Comparison of ENCODE assay signal across 8 mouse cellular contexts in the genomic region with DNA sequence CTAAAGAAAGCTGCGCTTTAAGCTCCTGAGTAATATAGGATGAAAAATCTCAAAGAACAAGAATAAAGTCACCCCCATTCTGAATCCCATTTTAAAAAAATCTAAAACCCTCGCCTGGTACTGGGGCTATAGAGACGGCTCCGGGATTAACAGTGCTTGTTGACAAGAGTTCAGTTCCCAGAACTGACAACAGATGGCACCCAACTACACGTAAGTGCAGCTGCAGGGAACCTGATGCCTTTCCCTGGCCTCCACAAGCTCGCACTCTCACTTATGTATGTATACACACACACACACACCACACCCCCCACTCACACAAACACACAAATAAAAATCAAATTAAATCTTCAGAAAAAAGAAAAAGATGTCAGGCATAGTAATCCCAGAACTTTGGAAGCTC. TPM values are rescaled to one million over a fixed set of nuclear protein-coding genes. Genes with fewer than 3 reads are reported as not detected.
DNase-seq lines count a peak whose midpoint lies in the region; ATAC-seq and TF ChIP-seq lines count a peak whose summit lies in the region.
"Had no signal": no experiment of that assay in that cellular context is flagged by ENCODE, and none has a peak within 500 bp of the region (broad histone marks: within the 10 kb centered on the region; RNA-seq: fewer than 3 reads in every experiment).

No protein-coding gene starts in this region.

- WGBS in heart, postnatal 0 days: 43% methylated on average over 6 of the region's 6 CpGs
- 58% methylated on average over 6 of the region's 6 CpGs for WGBS in heart, embryonic 11.5 days (ENCODE audit: insufficient replicate concordance)

- H3K9ac ChIP-seq in heart, postnatal 0 days (replicated peaks; ENCODE audit: low read depth, low read length): no peak overlapping the region
- H3K9ac ChIP-seq in heart, embryonic 11.5 days (ENCODE audit: low read depth, low read length): no peak overlapping the region
- no peak overlapping the region for H3K9ac ChIP-seq in CH12.LX (ENCODE audit: insufficient read depth, low read depth)
- H3K9ac ChIP-seq: limb, embryonic 13.5 days had no signal

- 0 out of 2 replicates have a peak, but pooled peaks cover 6% of the 10 kb centered on the region for H3K4me1 ChIP-seq in heart, postnatal 0 days (ENCODE audit: control insufficient read depth, insufficient read depth)
- peaks cover 7% of the 10 kb centered on the region; the same call in 1 of the 2 replicates for H3K4me1 ChIP-seq in heart, embryonic 11.5 days (ENCODE audit: control insufficient read depth, insufficient read depth, low read length)
- peaks cover 0 to 42% of the 10 kb centered on the region in 2 experiments; a peak in 2 of 4 replicates for H3K4me1 ChIP-seq in CH12.LX (ENCODE audit: control insufficient read depth in 1 of 2, insufficient read depth in 2 of 2)

- no peak for TF ChIP-seq EP300 in heart, postnatal 0 days (IDR thresholded peaks at IDR 0.05; ENCODE audit: low read depth)
- TF ChIP-seq EP300 in CH12.LX (IDR thresholded peaks at IDR 0.05; ENCODE audit: low read length): no peak

- peak; percentile 46 for TF ChIP-seq CTCF in heart, postnatal 0 days (IDR thresholded peaks at IDR 0.05; ENCODE audit: low read depth)
- peak in 1 of 2 experiments; percentile 66; a peak in 2 of 4 replicates for TF ChIP-seq CTCF in CH12.LX (conservative IDR thresholded peaks at IDR 0.05 in 1 of 2, IDR thresholded peaks at IDR 0.05 in 1 of 2; ENCODE audit: low read depth in 2 of 2, low read length in 2 of 2)

- H3K4me2 ChIP-seq in heart, postnatal 0 days (ENCODE audit: low read depth, low read length): no peak overlapping the region
- no peak overlapping the region for H3K4me2 ChIP-seq in heart, embryonic 11.5 days
- no peak overlapping the region for H3K4me2 ChIP-seq in CH12.LX (ENCODE audit: insufficient read depth, low read depth, poor library complexity, severe bottlenecking)
- H3K4me2 ChIP-seq: limb, embryonic 13.5 days had no signal

- peak; percentile 41 for DNase-seq in heart, postnatal 0 days (ENCODE audit: low spot score)
- DNase-seq in 416B (ENCODE audit: low read depth) (peak; percentile 75), CH12.LX (ENCODE audit: extremely low read depth) (peak; percentile 46)
- peak; percentile 41 for DNase-seq in heart, postnatal 4 days
- DNase-seq in lung, postnatal 36 days: peak; percentile 62
- no peak for DNase-seq in spleen, postnatal 36 days (ENCODE audit: low spot score in 2 of 2)

- H3K27ac ChIP-seq in heart, postnatal 0 days (ENCODE audit: low read depth): no peak overlapping the region
- no peak overlapping the region for H3K27ac ChIP-seq in heart, embryonic 11.5 days (ENCODE audit: low read depth, low read length)
- H3K27ac ChIP-seq in CH12.LX (ENCODE audit: insufficient read depth, low read depth): no peak overlapping the region
- H3K27ac ChIP-seq: limb, embryonic 13.5 days had no signal

- in situ Hi-C loops in CH12.LX (cut with MboI; ENCODE audit: low pct_ligation_motif_present, low pct_unique_long_range_greater_than_20kb, low sequenced_read_pairs): no loop called here

- no peak overlapping the region for H3K4me3 ChIP-seq in heart, postnatal 0 days (ENCODE audit: low read depth, low read length)
- H3K4me3 ChIP-seq in heart, embryonic 11.5 days (ENCODE audit: low read depth, low read length): no peak overlapping the region
- H3K4me3 ChIP-seq in CH12.LX (replicated peaks in 1 of 3; ENCODE audit: low read depth in 2 of 3, low read length in 2 of 3, poor library complexity in 1 of 3): no peak overlapping the region
- H3K4me3 ChIP-seq: limb, embryonic 13.5 days had no signal

- dilution Hi-C loops in CH12.LX (cut with MboI; ENCODE audit: extremely low pct_ligation_motif_present, extremely low pct_unique_long_range_greater_than_20kb, low sequenced_read_pairs): no loop called here

- H3K79me2 ChIP-seq in CH12.LX (replicated peaks; ENCODE audit: control insufficient read depth, extremely low read depth, insufficient read depth, poor library complexity, severe bottlenecking): peaks cover 64% of the 10 kb centered on the region

- H3K27me3 ChIP-seq in heart, postnatal 0 days (ENCODE audit: control insufficient read depth, insufficient read depth, low read length): no peaks in the 10 kb centered on the region
- H3K27me3 ChIP-seq in heart, embryonic 11.5 days (ENCODE audit: control insufficient read depth, insufficient read depth, low read length): no peaks in the 10 kb centered on the region
- H3K27me3 ChIP-seq in CH12.LX (replicated peaks): no peaks in the 10 kb centered on the region
- H3K27me3 ChIP-seq: limb, embryonic 13.5 days had no signal

- TF ChIP-seq RAD21 in CH12.LX (IDR thresholded peaks at IDR 0.05; ENCODE audit: low read depth, low read length): peak; percentile 54

- peaks cover 46% of the 10 kb centered on the region for H3K36me3 ChIP-seq in heart, postnatal 0 days (replicated peaks; ENCODE audit: control insufficient read depth, insufficient read depth, low read length)
- H3K36me3 ChIP-seq in heart, embryonic 11.5 days (ENCODE audit: control insufficient read depth, insufficient read depth, low read length): peaks cover 39% of the 10 kb centered on the region
- peaks cover 52 to 78% of the 10 kb centered on the region in 2 experiments for H3K36me3 ChIP-seq in CH12.LX (replicated peaks in 1 of 2; ENCODE audit: control insufficient read depth in 1 of 2, insufficient read depth in 1 of 2, low read length in 1 of 2)

- peak; percentile 66 for ATAC-seq in heart, postnatal 0 days (ENCODE audit: insufficient read depth, low read depth)
- ATAC-seq in heart, embryonic 11.5 days (replicated peaks; ENCODE audit: insufficient number of reproducible peaks, low FRiP score, low TSS enrichment): no peak

- no peak for TF ChIP-seq POLR2A in CH12.LX (IDR thresholded peaks at IDR 0.05; ENCODE audit: low read depth, low read length)

- H3K9me3 ChIP-seq in heart, postnatal 0 days (replicated peaks; ENCODE audit: control insufficient read depth, low read length): no peaks in the 10 kb centered on the region
- no peaks in the 10 kb centered on the region for H3K9me3 ChIP-seq in heart, embryonic 11.5 days (replicated peaks; ENCODE audit: control insufficient read depth, low read length)
- H3K9me3 ChIP-seq in CH12.LX (replicated peaks; ENCODE audit: low read length): no peaks in the 10 kb centered on the region
- H3K9me3 ChIP-seq: limb, embryonic 13.5 days had no signal

TF ChIP-seq in CH12.LX, 34 proteins besides CTCF, POLR2A, EP300 and RAD21:
- TF ChIP-seq SMC3 (IDR thresholded peaks at IDR 0.05; ENCODE audit: low read depth, low read length): peak; percentile 35
- TF ChIP-seq CHD1 (IDR thresholded peaks at IDR 0.05; ENCODE audit: low read depth, low read length): no peak
- TF ChIP-seq IRF4 (IDR thresholded peaks at IDR 0.05; ENCODE audit: low read depth, low read length): no peak
- no peak for TF ChIP-seq SIN3A (IDR thresholded peaks at IDR 0.05; ENCODE audit: low read length)

RNA-seq across cellular contexts. Expression of gene Akr1a1, which starts 7.2 kb away (rescaled TPM):
- total RNA-seq in heart, postnatal 0 days (2014; rRNA removed; ENCODE audit: low replicate concordance): 465 and 479 TPM in 2 replicates
- polyA plus RNA-seq in heart, postnatal 0 days (2015; fragmentation: Nextera tagmentation; extraction: Ambion mirVana): 533 and 534 TPM in 2 replicates
- 645 and 676 TPM in 2 replicates for polyA plus RNA-seq in heart, embryonic 11.5 days (2014; fragmentation: Nextera tagmentation; extraction: Ambion mirVana)
- total RNA-seq in CH12.LX (2012; rRNA removed) (347 and 373 TPM in 2 replicates), CH12.LX (2014; rRNA removed) (517 and 533 TPM in 2 replicates)
- polyA plus RNA-seq in CH12.LX (2012; ENCODE audit: insufficient read length, low read depth): 450 and 470 TPM in 2 replicates
- 100 to 1,000 TPM; 438 to 466 TPM for total RNA-seq in heart, postnatal 4 days (2021)

RNA-seq across cellular contexts. Expression of gene Nasp, which starts 16.6 kb away (rescaled TPM):
- 28.1 and 29.9 TPM in 2 replicates for total RNA-seq in heart, postnatal 0 days (2014; rRNA removed; ENCODE audit: low replicate concordance)
- polyA plus RNA-seq in heart, postnatal 0 days (2015; fragmentation: Nextera tagmentation; extraction: Ambion mirVana): 32.1 and 32.2 TPM in 2 replicates
- polyA plus RNA-seq in heart, embryonic 11.5 days (2014; fragmentation: Nextera tagmentation; extraction: Ambion mirVana): 135 TPM in 2 replicates
- total RNA-seq in CH12.LX (2012; rRNA removed): 139 and 186 TPM in 2 replicates
- 308 and 390 TPM in 2 replicates for total RNA-seq in CH12.LX (2014; rRNA removed)
- 347 and 399 TPM in 2 replicates for polyA plus RNA-seq in CH12.LX (2012; ENCODE audit: insufficient read length, low read depth)
- total RNA-seq in heart, postnatal 4 days (2021): 10 to 100 TPM; 89.1 to 92.2 TPM

RNA-seq across cellular contexts. Expression of gene Prdx1, which starts 41.0 kb away (rescaled TPM):
- total RNA-seq in heart, postnatal 0 days (2014; rRNA removed; ENCODE audit: low replicate concordance): 317 and 334 TPM in 2 replicates
- 1,000 and 1,028 TPM in 2 replicates for polyA plus RNA-seq in heart, postnatal 0 days (2015; fragmentation: Nextera tagmentation; extraction: Ambion mirVana)
- polyA plus RNA-seq in heart, embryonic 11.5 days (2014; fragmentation: Nextera tagmentation; extraction: Ambion mirVana): 1,014 and 1,024 TPM in 2 replicates
- 269 and 378 TPM in 2 replicates for total RNA-seq in CH12.LX (2012; rRNA removed)
- total RNA-seq in CH12.LX (2014; rRNA removed): 1,274 and 1,469 TPM in 2 replicates
- 934 and 1,078 TPM in 2 replicates for polyA plus RNA-seq in CH12.LX (2012; ENCODE audit: insufficient read length, low read depth)
- 100 to 1,000 TPM; 393 to 438 TPM for total RNA-seq in heart, postnatal 4 days (2021)

RNA-seq across cellular contexts. Expression of gene Ccdc17, which starts 47.9 kb away (rescaled TPM):
- 0.08 and 0.57 TPM in 2 replicates for total RNA-seq in heart, postnatal 0 days (2014; rRNA removed; ENCODE audit: low replicate concordance)
- 3.1 and 5.1 TPM in 2 replicates for polyA plus RNA-seq in heart, postnatal 0 days (2015; fragmentation: Nextera tagmentation; extraction: Ambion mirVana)
- polyA plus RNA-seq in heart, embryonic 11.5 days (2014; fragmentation: Nextera tagmentation; extraction: Ambion mirVana): 2.3 and 3.3 TPM in 2 replicates
- 2.5 and 2.6 TPM in 2 replicates for total RNA-seq in CH12.LX (2012; rRNA removed)
- total RNA-seq in CH12.LX (2014; rRNA removed): 2.9 and 3.5 TPM in 2 replicates
- 3.4 and 4.0 TPM in 2 replicates for polyA plus RNA-seq in CH12.LX (2012; ENCODE audit: insufficient read length, low read depth)
- total RNA-seq in heart, postnatal 4 days (2021): 1 to 10 TPM; 1.5 to 4.1 TPM

Comparison
In these comparisons a context has a peak if more than half of its experiments do, and no peak if none do; other contexts are left out.
1. DNase-seq: peak in heart, postnatal 0 days (single experiment), 416B (single experiment), CH12.LX (single experiment), heart, postnatal 4 days (single experiment) and lung, postnatal 36 days (single experiment); none in spleen, postnatal 36 days (0 of 2).